Mouse (Mus musculus) ES-Bruce4 (cell line): ENCODE measurements around the gene Ccdc33.

Experiments used
- CTCF ChIP-seq: IDR thresholded peaks from one replicate; pipeline ENCODE4 v1.8.1; 2011; ENCODE audit warnings: low read depth, low read length
- EP300 ChIP-seq: IDR thresholded peaks from 2 replicates; pipeline ENCODE4 v1.6.1; 2011; ENCODE audit warnings: low read depth, low read length; ENCODE audit not compliant: insufficient read depth
- POLR2A ChIP-seq: IDR thresholded peaks from one replicate; pipeline ENCODE4 v1.8.1; 2011; ENCODE audit warnings: low read length; ENCODE audit not compliant: insufficient read depth

DNA sequence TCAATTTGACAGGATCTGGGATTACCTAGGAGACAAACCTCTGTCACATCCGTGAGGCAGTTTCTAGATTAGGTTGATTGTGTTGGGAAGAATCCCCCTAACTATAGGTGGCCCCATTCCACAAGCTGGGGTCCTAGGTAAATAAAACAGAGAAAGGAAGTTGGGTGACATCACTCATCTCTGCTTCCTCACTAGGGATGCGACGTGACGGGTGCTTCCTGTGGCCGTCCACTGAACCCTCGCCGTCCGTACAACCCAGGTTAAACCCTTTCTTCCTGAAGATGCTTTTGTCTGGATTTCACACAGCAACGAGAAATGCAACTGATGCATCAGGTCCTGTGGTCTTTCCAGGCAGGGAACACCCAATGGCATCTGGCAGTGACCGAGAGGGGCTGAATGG, 71.6 kb downstream of the Ccdc33 start:
- no peak for TF ChIP-seq EP300
- TF ChIP-seq POLR2A, result no peak
- no peak for TF ChIP-seq CTCF
